Mouse (Mus musculus): ENCODE data around the gene Rnf115.

DNA sequence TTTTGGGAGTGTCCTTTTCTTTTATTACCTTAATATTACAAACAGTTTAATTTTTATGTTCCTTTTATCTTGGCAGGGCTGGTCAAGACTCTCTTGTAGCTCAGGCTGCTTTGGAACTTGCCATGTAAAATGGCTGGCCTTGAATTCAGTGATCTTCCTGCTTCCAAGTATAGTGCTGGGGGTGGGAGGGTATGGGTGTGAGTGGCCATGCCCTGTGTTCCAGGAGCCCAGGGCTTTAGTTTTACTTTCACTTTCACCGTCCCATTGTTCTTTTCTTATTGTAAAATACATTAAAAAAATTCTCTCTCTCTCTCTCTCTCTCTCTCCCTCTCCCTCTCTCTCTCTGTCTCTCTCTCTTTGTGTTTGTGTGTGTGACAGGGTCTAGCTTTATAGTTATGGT lies 37.1 kb downstream of the Rnf115 start:
- no peak for TF ChIP-seq CTCF (IDR thresholded peaks at IDR 0.05; ENCODE audit: low read depth)
- no peak for TF ChIP-seq EP300 (optimal IDR thresholded peaks at IDR 0.05)

Data from stomach, postnatal 0 days (tissue).